Mouse (Mus musculus) neural tube, embryonic 14.5 days (tissue): ENCODE results near the gene Prpf31. TPM values are rescaled to one million over a fixed set of nuclear protein-coding genes. Genes with fewer than 3 reads are reported as not detected.
A peak's percentile ranks its signal among the peaks of the same experiment; 100 is the strongest.

Experiments used
- ATAC-seq: fragments of 200-750 bp; cut with Nextera tagmentation; 2 replicates; pipeline ENCODE4 v1.8.0; 2017; ENCODE audit warnings: low read depth, mild to moderate bottlenecking, moderate TSS enrichment, moderate library complexity
- H3K27ac ChIP-seq: fragments of 300-500 bp; sonication (generic); 2 replicates; pipeline ENCODE4 v1.5.1; 2014; ENCODE audit warnings: low read depth, mild to moderate bottlenecking, control low read depth, low read length, moderate library complexity, mixed read lengths
- H3K27me3 ChIP-seq: fragments of 300-500 bp; sonication (generic); 2 replicates; pipeline ENCODE4 v1.6.1; 2014; ENCODE audit warnings: low read length; ENCODE audit not compliant: control insufficient read depth, insufficient read depth
- H3K36me3 ChIP-seq: fragments of 300-500 bp; sonication (generic); 2 replicates; pipeline ENCODE4 v1.6.1; 2014; ENCODE audit warnings: low read length, mixed read lengths; ENCODE audit not compliant: control insufficient read depth, insufficient read depth
- H3K4me1 ChIP-seq: fragments of 300-500 bp; sonication (generic); 2 replicates; pipeline ENCODE4 v1.6.1; 2014; ENCODE audit warnings: low read length; ENCODE audit not compliant: control insufficient read depth, insufficient read depth
- H3K4me2 ChIP-seq: fragments of 300-500 bp; sonication (generic); 2 replicates; pipeline ENCODE4 v1.6.1; 2014; ENCODE audit warnings: mild to moderate bottlenecking, low read depth, low read length, control low read depth
- H3K4me3 ChIP-seq: fragments of 300-500 bp; sonication (generic); 2 replicates; pipeline ENCODE4 v1.5.1; 2014; ENCODE audit warnings: low read depth, low read length, control low read depth, mixed read lengths
- H3K9ac ChIP-seq: fragments of 300-500 bp; sonication (generic); replicated peaks from 2 replicates; pipeline ENCODE4 v1.6.1; 2014; ENCODE audit warnings: low read depth, mild to moderate bottlenecking, control low read depth, low read length, mixed read lengths
- H3K9me3 ChIP-seq: fragments of 300-500 bp; sonication (generic); 2 replicates; pipeline ENCODE4 v1.6.1; 2016; ENCODE audit warnings: low read length; ENCODE audit not compliant: control insufficient read depth
- WGBS: fragments of 180-500 bp; shearing (Covaris S2); extraction: QIAGEN DNeasy Blood & Tissue Kit; methylation state at CpG from one replicate; pipeline ENCODE4 v1.1.7; 2014; 5-methylcytosine and 5-hydroxymethylcytosine counted together
- polyA plus RNA-seq: library from polyadenylated mRNA; unstranded; fragments of >200 nt; fragmentation: Nextera tagmentation; extraction: Ambion mirVana; gene quantifications from 2 replicates; pipeline ENCODE4 v1.2.1, GENCODE M21; 2014

Gene Prpf31
- polyA plus RNA-seq, 1 experiment from 2014 or later, result 76.8 TPM

- Histone ChIP-seq H3K27ac (no peak overlapping the region), H3K4me3 (no peak overlapping the region), H3K9ac (no peak overlapping the region), H3K9me3 (no peaks in the 10 kb centered on the region), H3K36me3 (peaks cover 6% of the 10 kb centered on the region; the same call in 1 of the 2 replicates), H3K4me1 (peaks cover 12% of the 10 kb centered on the region), H3K4me2 (no peak overlapping the region), H3K27me3 (no peaks in the 10 kb centered on the region)
- ATAC-seq, result no peak
- WGBS, result 18% methylated on average over 14 of the region's 14 CpGs
These were observed 37.2 kb downstream of the Prpf31 start for GRCm38 (mm10) chr7:3666921-3667391.

GRCm38 (mm10) chr7:3674507-3675227 is 44.9 kb downstream of the Prpf31 start:
- Histone ChIP-seq H3K4me2 (no peak overlapping the region), H3K9me3 (no peaks in the 10 kb centered on the region), H3K9ac (no peak overlapping the region), H3K4me1 (no peaks in the 10 kb centered on the region), H3K36me3 (peaks cover 6% of the 10 kb centered on the region; the same call in 1 of the 2 replicates), H3K4me3 (no peak overlapping the region), H3K27ac (no peak overlapping the region), H3K27me3 (no peaks in the 10 kb centered on the region)
- ATAC-seq, result peak; percentile 90; the same call in 1 of the 2 replicates
- 71% methylated on average over 10 of the region's 10 CpGs for WGBS

GRCm38 (mm10) chr7:3675228-3675548 is 45.4 kb downstream of the Prpf31 start:
- Histone ChIP-seq H3K4me2 (no peak overlapping the region), H3K27me3 (no peaks in the 10 kb centered on the region), H3K9me3 (no peaks in the 10 kb centered on the region), H3K36me3 (peaks cover 6% of the 10 kb centered on the region; the same call in 1 of the 2 replicates), H3K4me3 (no peak overlapping the region), H3K27ac (no peak overlapping the region), H3K9ac (no peak overlapping the region), H3K4me1 (no peaks in the 10 kb centered on the region)
- 76% methylated on average over 3 of the region's 3 CpGs for WGBS
- peak; percentile 16; the same call in 1 of the 2 replicates for ATAC-seq

- no peaks in the 10 kb centered on the region for H3K4me1 ChIP-seq
- H3K27me3 ChIP-seq, result no peaks in the 10 kb centered on the region
- no peak overlapping the region for H3K9ac ChIP-seq
- H3K36me3 ChIP-seq, result peaks cover 6% of the 10 kb centered on the region; the same call in 1 of the 2 replicates
- 88% methylated on average over 12 of the region's 12 CpGs for WGBS
- no peaks in the 10 kb centered on the region for H3K9me3 ChIP-seq
- no peak overlapping the region for H3K27ac ChIP-seq
- ATAC-seq, result no peak
- no peak overlapping the region for H3K4me2 ChIP-seq
- no peak overlapping the region for H3K4me3 ChIP-seq
These were observed 46.6 kb downstream of the Prpf31 start for GRCm38 (mm10) chr7:3676371-3676770.

- Histone ChIP-seq H3K27me3 (no peaks in the 10 kb centered on the region), H3K4me3 (no peak within 1 kb of the TSS), H3K27ac (no peak within 1 kb of the TSS), H3K36me3 (peaks cover 6% of the 10 kb centered on the region; the same call in 1 of the 2 replicates), H3K9ac (no peak within 1 kb of the TSS), H3K4me2 (no peak within 1 kb of the TSS), H3K4me1 (no peaks in the 10 kb centered on the region), H3K9me3 (no peaks in the 10 kb centered on the region)
- no peak for ATAC-seq
- 63% methylated on average over 9 of the region's 9 CpGs for WGBS
These were observed 47.6 kb downstream of the Prpf31 start, which contains the start of gene Tmc4 for GRCm38 (mm10) chr7:3677342-3677741. TSS of gene Tmc4 (minus strand) at chr7:3677553.

GRCm38 (mm10) chr7:3683908-3684550 is 54.2 kb downstream of the Prpf31 start:
- H3K27me3 ChIP-seq, result no peaks in the 10 kb centered on the region
- H3K4me2 ChIP-seq, result no peak overlapping the region
- H3K4me1 ChIP-seq, result no peaks in the 10 kb centered on the region
- H3K36me3 ChIP-seq, result peaks cover 23% of the 10 kb centered on the region
- no peaks in the 10 kb centered on the region for H3K9me3 ChIP-seq
- ATAC-seq, result peak; percentile 70; the same call in 1 of the 2 replicates
- peak overlapping the region; percentile 44 for H3K27ac ChIP-seq
- no peak overlapping the region for H3K4me3 ChIP-seq
- no peak overlapping the region for H3K9ac ChIP-seq
- WGBS, result 59% methylated on average over 10 of the region's 10 CpGs

GRCm38 (mm10) chr7:3684698-3685097 is 54.9 kb downstream of the Prpf31 start:
- no peak for ATAC-seq
- Histone ChIP-seq H3K4me2 (no peak overlapping the region), H3K36me3 (peaks cover 23% of the 10 kb centered on the region), H3K27me3 (no peaks in the 10 kb centered on the region), H3K27ac (peak overlapping the region; percentile 7; the same call in 1 of the 2 replicates), H3K4me3 (no peak overlapping the region), H3K9me3 (no peaks in the 10 kb centered on the region), H3K4me1 (no peaks in the 10 kb centered on the region), H3K9ac (no peak overlapping the region)
- 69% methylated on average over 8 of the region's 8 CpGs for WGBS

DNA sequence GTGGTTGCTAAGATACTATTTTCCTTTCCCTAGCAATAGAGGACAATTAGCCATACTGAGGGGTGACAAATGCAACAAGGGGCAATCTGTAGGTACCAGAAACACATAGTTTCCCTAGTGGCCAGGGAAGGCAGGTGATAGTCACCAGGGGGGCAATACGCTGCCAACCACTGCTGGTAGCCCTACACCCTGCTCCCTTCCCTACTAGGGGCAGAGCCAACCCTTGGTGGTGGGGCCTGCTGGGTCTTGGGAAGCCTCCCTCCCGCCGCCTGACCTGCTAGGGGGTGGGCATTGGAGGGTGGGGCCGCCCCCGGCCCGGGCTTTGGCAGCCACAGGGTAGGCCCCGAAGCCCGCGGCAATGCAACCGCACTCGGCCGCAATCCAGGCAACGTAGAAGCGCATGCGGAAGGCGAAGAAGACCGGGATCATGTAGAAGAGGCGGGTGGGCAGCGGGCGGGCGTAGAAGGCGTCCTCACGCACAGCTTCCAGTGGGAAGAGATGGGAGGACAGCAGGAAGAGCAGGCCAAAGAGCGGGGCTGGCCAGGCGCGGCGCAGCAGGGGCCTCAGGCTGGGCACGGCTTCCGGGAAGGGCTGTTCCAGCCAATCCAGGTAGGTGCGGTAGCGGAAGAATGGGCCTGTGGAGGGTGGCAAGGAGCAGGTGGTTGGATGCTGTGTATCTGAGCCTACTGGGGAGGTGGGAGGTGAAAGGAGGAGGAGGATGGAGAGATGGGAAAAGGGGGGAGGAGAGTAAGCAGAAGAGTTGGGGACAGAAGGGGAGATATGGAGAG is 55.8 kb downstream of the Prpf31 start:
- Histone ChIP-seq H3K36me3 (peaks cover 23% of the 10 kb centered on the region), H3K27ac (no peak overlapping the region), H3K9me3 (no peaks in the 10 kb centered on the region), H3K4me1 (no peaks in the 10 kb centered on the region), H3K4me3 (no peak overlapping the region), H3K27me3 (no peaks in the 10 kb centered on the region), H3K4me2 (no peak overlapping the region), H3K9ac (no peak overlapping the region)
- WGBS, result 83% methylated on average over 30 of the region's 31 CpGs
- peak; percentile 16; the same call in 1 of the 2 replicates for ATAC-seq
